Mouse (Mus musculus): ENCODE results near the gene Nkain4. TPM values are rescaled to one million over a fixed set of nuclear protein-coding genes. Genes with fewer than 3 reads are reported as not detected.

Nkain4 gene
- polyA plus RNA-seq, 1 experiment from 2014 or later: 138 TPM

- no peak overlapping the region for H3K27ac ChIP-seq (ENCODE audit: low read depth)
- no peak overlapping the region; the same call in 1 of the 2 replicates for H3K9ac ChIP-seq
- peak overlapping the region; percentile 73 for H3K4me2 ChIP-seq
- H3K4me1 ChIP-seq (ENCODE audit: insufficient read depth): 0 out of 2 replicates have a peak, but pooled peaks cover 7% of the 10 kb centered on the region
- peak; percentile 82 for DNase-seq
- ATAC-seq (ENCODE audit: insufficient read depth): peak; percentile 59
- H3K4me3 ChIP-seq (ENCODE audit: low read depth, low read length): peak overlapping the region; percentile 40
- H3K9me3 ChIP-seq (ENCODE audit: low read depth, low read length): no peaks in the 10 kb centered on the region
- H3K27me3 ChIP-seq (ENCODE audit: insufficient read depth, low read length): peaks cover 69% of the 10 kb centered on the region
- no peaks in the 10 kb centered on the region for H3K36me3 ChIP-seq (ENCODE audit: insufficient read depth)
- under 1% methylated on average over 57 of the region's 57 CpGs for WGBS
- no peak for TF ChIP-seq CTCF (IDR thresholded peaks at IDR 0.05; ENCODE audit: low read depth)
These were observed 60.4 kb downstream of the Nkain4 start for GRCm38 (mm10) chr2:180894029-180894623.

GRCm38 (mm10) chr2:180893537-180894028 is 60.9 kb downstream of the Nkain4 start:
- WGBS: under 1% methylated on average over 41 of the region's 50 CpGs
- H3K36me3 ChIP-seq (ENCODE audit: insufficient read depth): no peaks in the 10 kb centered on the region
- no peak overlapping the region for H3K27ac ChIP-seq (ENCODE audit: low read depth)
- TF ChIP-seq CTCF (IDR thresholded peaks at IDR 0.05; ENCODE audit: low read depth): no peak
- peak overlapping the region; percentile 40 for H3K4me3 ChIP-seq (ENCODE audit: low read depth, low read length)
- 0 out of 2 replicates have a peak, but pooled peaks cover 7% of the 10 kb centered on the region for H3K4me1 ChIP-seq (ENCODE audit: insufficient read depth)
- no peak overlapping the region for H3K9ac ChIP-seq
- H3K27me3 ChIP-seq (ENCODE audit: insufficient read depth, low read length): peaks cover 70% of the 10 kb centered on the region
- ATAC-seq (ENCODE audit: insufficient read depth): no peak
- peak; percentile 17 for DNase-seq
- H3K4me2 ChIP-seq: peak overlapping the region; percentile 73
- H3K9me3 ChIP-seq (ENCODE audit: low read depth, low read length): no peaks in the 10 kb centered on the region

GRCm38 (mm10) chr2:180892841-180893521 is 61.5 kb downstream of the Nkain4 start:
- no peaks in the 10 kb centered on the region for H3K9me3 ChIP-seq (ENCODE audit: low read depth, low read length)
- no peak for TF ChIP-seq CTCF (IDR thresholded peaks at IDR 0.05; ENCODE audit: low read depth)
- peak overlapping the region; percentile 73 for H3K4me2 ChIP-seq
- no peak overlapping the region for H3K27ac ChIP-seq (ENCODE audit: low read depth)
- no peaks in the 10 kb centered on the region for H3K36me3 ChIP-seq (ENCODE audit: insufficient read depth)
- DNase-seq (peak; percentile 16), ATAC-seq (ENCODE audit: insufficient read depth) (peak; percentile 15; the same call in 1 of the 2 replicates)
- 0 out of 2 replicates have a peak, but pooled peaks cover 7% of the 10 kb centered on the region for H3K4me1 ChIP-seq (ENCODE audit: insufficient read depth)
- H3K4me3 ChIP-seq (ENCODE audit: low read depth, low read length): peak overlapping the region; percentile 40
- under 1% methylated on average over 92 of the region's 97 CpGs for WGBS
- H3K9ac ChIP-seq: peak overlapping the region; percentile 6; the same call in 1 of the 2 replicates
- H3K27me3 ChIP-seq (ENCODE audit: insufficient read depth, low read length): peaks cover 76% of the 10 kb centered on the region

GRCm38 (mm10) chr2:180891835-180892323 is 62.6 kb downstream of the Nkain4 start:
- ATAC-seq (ENCODE audit: insufficient read depth): no peak
- no peak for TF ChIP-seq CTCF (IDR thresholded peaks at IDR 0.05; ENCODE audit: low read depth)
- Histone ChIP-seq H3K9ac (no peak overlapping the region), H3K4me3 (ENCODE audit: low read depth, low read length) (no peak overlapping the region), H3K4me1 (ENCODE audit: insufficient read depth) (0 out of 2 replicates have a peak, but pooled peaks cover 7% of the 10 kb centered on the region), H3K36me3 (ENCODE audit: insufficient read depth) (no peaks in the 10 kb centered on the region), H3K4me2 (no peak overlapping the region), H3K27me3 (ENCODE audit: insufficient read depth, low read length) (peaks cover 80% of the 10 kb centered on the region), H3K27ac (ENCODE audit: low read depth) (no peak overlapping the region), H3K9me3 (ENCODE audit: low read depth, low read length) (no peaks in the 10 kb centered on the region)
- WGBS: 8% methylated on average over 9 of the region's 9 CpGs
- DNase-seq: no peak

GRCm38 (mm10) chr2:180891075-180891834 is 63.2 kb downstream of the Nkain4 start:
- Histone ChIP-seq H3K27me3 (ENCODE audit: insufficient read depth, low read length) (peaks cover 81% of the 10 kb centered on the region), H3K4me3 (ENCODE audit: low read depth, low read length) (no peak overlapping the region), H3K4me1 (ENCODE audit: insufficient read depth) (0 out of 2 replicates have a peak, but pooled peaks cover 7% of the 10 kb centered on the region), H3K9ac (no peak overlapping the region), H3K4me2 (no peak overlapping the region), H3K27ac (ENCODE audit: low read depth) (no peak overlapping the region), H3K36me3 (ENCODE audit: insufficient read depth) (no peaks in the 10 kb centered on the region), H3K9me3 (ENCODE audit: low read depth, low read length) (no peaks in the 10 kb centered on the region)
- no peak for ATAC-seq (ENCODE audit: insufficient read depth)
- DNase-seq: peak; percentile 13
- TF ChIP-seq CTCF (IDR thresholded peaks at IDR 0.05; ENCODE audit: low read depth): no peak
- WGBS: 1% methylated on average over 37 of the region's 37 CpGs

GRCm38 (mm10) chr2:180890422-180891074 is 64.0 kb downstream of the Nkain4 start:
- Histone ChIP-seq H3K36me3 (ENCODE audit: insufficient read depth) (no peaks in the 10 kb centered on the region), H3K4me2 (0 out of 2 replicates have a peak overlapping the region, but pooled peaks have one; percentile 12), H3K4me1 (ENCODE audit: insufficient read depth) (0 out of 2 replicates have a peak, but pooled peaks cover 7% of the 10 kb centered on the region), H3K27me3 (ENCODE audit: insufficient read depth, low read length) (peaks cover 74% of the 10 kb centered on the region), H3K27ac (ENCODE audit: low read depth) (no peak overlapping the region), H3K9ac (no peak overlapping the region), H3K4me3 (ENCODE audit: low read depth, low read length) (peak overlapping the region; percentile 5; the same call in 1 of the 2 replicates), H3K9me3 (ENCODE audit: low read depth, low read length) (no peaks in the 10 kb centered on the region)
- ATAC-seq (ENCODE audit: insufficient read depth): no peak
- no peak for TF ChIP-seq CTCF (IDR thresholded peaks at IDR 0.05; ENCODE audit: low read depth)
- WGBS: 2% methylated on average over 27 of the region's 29 CpGs
- peak; percentile 38 for DNase-seq
